Mouse (Mus musculus): ENCODE results near the gene Zdhhc21.

Gene Zdhhc21

GRCm38 (mm10) chr4:82859131-82860125 lies at the start of gene Zdhhc21:
Zdhhc21 (minus strand) TSS chr4:82859958.
- peak; percentile 80 for DNase-seq (ENCODE audit: low read depth)

DNA sequence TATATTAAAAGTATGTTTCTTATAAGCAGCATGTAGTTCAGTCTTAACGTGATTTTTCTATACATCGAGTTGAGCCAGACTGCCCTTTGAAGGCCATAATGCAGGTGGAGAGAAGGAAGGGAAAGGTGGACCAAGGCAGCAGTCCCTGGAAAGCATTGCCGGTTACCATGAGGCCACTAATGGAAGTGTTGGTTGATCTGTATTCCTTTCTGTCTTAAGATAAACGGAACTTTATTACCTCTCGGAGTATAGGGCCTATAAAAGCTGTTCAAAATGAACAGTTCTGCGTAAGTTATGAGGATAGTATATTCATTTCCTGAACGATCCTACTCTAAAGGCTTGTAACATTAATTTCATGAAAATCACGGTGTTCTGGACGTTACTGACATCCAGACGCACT lies 35.5 kb upstream of the Zdhhc21 start:
- no peak for DNase-seq (ENCODE audit: low read depth)

DNA sequence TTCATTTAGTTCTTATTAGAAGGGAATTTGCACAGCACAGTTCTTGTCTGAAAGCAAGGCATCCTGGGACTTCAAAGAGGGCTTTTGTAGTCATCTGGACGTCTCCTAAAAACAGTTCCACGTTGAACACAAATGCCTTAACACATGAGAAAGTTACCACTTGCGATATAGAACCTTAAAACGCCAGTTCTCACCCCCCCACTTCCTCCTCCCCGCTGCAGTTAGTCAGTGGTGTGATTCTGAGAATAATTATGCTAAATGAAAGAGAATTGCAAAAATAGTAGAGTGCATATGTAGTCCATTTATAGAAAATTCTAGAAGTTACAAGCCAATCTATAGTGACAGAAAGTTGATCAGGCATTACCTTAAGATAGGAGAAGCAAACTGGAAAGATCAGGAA lies 32.5 kb upstream of the Zdhhc21 start:
- no peak for DNase-seq (ENCODE audit: low read depth)

- DNase-seq (ENCODE audit: low read depth): no peak
These were observed 31.8 kb upstream of the Zdhhc21 start for GRCm38 (mm10) chr4:82891566-82891965.

DNA sequence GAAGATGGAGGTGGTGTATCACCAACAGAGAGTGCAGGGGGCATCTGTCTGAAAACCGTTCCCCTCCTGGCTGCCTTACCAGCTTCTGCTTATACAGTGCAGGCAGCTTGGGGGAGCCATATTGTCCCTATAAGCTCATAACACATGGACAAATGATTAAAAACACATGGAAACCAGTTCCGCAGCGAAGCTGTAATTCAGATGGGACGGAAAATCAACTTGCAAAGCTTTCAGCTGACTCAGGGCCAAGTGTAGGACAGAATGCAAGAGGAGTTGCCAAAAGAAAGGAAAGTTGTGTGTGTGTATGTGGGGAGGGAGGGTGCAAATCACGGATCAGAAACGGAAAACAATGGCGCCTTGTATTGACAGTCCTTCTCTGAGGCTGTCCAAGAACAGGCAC lies 31.3 kb upstream of the Zdhhc21 start:
- DNase-seq (ENCODE audit: low read depth): no peak

GRCm38 (mm10) chr4:82890585-82890984 lies 30.8 kb upstream of the Zdhhc21 start:
- no peak for DNase-seq (ENCODE audit: low read depth)

DNA sequence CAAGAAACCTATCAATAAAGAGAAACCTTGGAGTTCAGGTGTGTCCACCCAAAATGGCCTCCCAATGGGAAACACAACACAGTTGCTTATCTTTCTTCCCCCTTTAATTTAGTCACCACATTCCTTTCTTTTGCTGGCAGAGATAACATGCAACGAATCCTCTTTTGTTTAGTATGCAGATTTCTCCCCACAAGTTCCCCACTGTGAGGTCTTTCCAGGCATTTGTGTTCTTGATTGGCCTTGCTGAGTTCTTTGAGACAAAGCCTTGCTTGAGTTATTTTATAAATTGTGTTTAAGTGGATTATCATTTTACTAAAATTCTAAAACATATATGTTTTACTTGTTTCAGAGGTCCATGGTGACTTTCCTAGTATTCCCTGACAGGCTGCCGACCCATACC lies 26.4 kb upstream of the Zdhhc21 start:
- DNase-seq (ENCODE audit: low read depth): no peak

- DNase-seq (ENCODE audit: low read depth): no peak
These were observed 25.8 kb upstream of the Zdhhc21 start for GRCm38 (mm10) chr4:82885535-82885913.

DNA sequence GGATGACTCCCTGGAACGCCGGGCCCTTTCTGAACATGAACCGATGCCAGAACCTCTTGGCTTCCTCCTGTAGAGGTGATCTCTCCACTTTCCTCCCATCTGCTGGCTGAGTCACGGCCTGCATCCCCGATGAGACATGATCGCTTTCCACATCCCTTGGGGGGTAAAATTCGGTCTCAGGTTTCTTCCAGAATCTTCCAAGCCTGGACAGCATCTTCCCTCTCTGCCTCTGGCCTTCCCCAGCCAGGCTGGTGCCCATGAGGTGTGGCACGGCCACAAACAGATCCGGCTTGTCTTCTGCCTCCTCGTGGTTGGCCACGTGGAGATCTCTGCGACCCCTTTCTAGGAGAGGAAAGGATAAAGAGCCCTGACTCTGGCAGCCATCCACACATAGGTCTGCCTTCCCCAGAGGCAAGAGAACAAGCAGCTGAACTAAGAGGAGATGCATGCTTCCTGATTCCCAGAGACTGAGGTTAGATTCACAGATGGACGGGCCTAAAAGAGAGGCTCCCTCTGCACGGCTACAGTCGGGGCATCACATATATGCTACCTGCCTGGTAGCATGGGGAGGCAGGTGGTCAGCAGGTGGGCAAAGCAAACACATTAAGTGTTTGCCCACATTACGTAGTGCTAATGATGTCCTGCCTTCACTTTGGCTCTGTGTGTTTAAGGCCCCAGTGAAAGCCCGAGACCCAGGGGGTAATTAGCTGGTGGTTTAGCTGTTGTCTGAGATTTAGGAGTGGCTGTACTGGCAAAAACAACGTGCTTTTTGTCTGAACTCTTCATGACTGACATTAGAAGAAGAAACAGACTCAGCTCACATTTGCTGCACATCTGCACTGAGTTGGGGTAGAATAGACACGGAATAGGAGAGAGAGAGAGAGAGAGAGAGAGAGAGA lies 25.1 kb upstream of the Zdhhc21 start, which contains the start of gene Cer1:
TSS of gene Cer1 (minus strand) at position 513 of the 899 bp plus-strand sequence.
- no peak for DNase-seq (ENCODE audit: low read depth)

DNA sequence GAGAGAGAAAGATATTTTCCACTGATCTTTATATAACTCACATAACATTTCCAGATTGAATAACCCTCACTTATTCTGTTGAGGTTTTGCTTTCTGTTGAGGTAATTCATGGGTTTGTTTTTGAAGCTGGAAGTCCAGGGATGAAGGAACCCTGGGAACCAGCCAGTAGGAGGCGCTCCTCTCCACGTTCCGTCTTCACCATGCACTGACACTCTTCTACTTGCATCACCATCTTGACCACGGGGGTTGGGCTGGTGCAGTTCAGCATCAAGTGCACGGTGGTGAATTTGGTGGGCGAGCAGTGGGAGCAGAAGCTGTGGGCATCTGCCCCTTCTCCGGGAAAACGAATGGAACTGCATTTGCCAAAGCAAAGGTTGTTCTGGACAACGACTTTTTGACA lies 22.7 kb upstream of the Zdhhc21 start:
- DNase-seq (ENCODE audit: low read depth): peak; percentile 6

DNA sequence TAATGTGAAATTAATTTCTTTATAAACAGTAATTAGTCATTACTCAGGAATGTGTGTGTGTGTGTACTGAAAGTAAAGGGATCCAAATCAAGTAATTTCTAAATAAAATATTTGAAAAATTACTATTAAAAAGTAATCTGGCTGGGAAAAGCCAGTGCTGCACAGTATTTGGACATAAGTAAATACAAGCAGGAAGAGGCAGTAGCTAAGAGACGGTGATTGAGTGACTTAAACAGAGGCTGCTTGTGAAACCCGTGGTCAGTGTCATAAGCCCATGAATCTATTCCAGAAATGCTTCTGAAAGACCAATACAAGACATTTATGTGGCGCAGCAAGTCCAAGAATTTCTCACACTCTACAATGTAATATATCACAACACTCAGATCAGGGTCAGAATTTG lies 21.6 kb upstream of the Zdhhc21 start:
- no peak for DNase-seq (ENCODE audit: low read depth)

DNA sequence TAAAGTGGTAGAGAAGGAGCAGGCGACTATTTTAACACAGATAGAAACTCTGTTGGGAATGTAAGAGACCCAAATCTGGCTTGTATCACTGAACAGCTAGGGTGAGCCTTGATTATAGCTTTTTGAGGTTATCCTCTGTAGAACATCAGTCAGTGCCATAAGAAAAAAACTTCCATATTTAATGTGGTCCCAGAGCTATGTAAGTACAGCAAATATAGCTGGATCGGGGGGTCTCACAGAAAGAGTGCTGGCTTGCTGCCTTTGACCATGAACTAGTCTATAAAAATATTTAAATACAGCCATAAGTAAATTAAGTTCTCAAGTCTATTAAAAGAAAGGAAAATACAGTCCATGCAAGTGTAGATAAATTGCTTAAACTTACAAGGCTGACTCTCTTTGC lies 20.5 kb upstream of the Zdhhc21 start:
- DNase-seq (ENCODE audit: low read depth): no peak

GRCm38 (mm10) chr4:82879152-82879551 lies 19.4 kb upstream of the Zdhhc21 start:
- DNase-seq (ENCODE audit: low read depth): no peak

DNA sequence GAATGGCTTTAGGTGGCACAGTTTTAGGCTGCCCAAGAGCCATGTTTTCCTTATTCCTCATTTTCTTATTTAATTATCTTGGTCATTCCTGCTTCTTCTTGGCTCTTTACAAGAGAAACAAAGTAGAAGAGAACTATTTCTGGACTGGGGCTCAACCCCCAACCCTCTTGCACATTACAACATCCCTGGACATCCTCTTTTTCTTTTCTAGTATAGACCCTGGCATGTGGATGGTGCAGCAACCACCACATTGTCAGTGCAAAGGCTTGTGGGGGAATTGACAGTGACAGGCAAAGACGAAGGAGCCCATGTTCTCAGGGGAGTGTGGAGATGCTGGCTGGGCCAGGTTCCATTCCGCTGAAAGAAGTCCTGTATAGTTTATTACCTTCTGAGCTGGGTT lies 16.9 kb upstream of the Zdhhc21 start:
- no peak for DNase-seq (ENCODE audit: low read depth)

DNA sequence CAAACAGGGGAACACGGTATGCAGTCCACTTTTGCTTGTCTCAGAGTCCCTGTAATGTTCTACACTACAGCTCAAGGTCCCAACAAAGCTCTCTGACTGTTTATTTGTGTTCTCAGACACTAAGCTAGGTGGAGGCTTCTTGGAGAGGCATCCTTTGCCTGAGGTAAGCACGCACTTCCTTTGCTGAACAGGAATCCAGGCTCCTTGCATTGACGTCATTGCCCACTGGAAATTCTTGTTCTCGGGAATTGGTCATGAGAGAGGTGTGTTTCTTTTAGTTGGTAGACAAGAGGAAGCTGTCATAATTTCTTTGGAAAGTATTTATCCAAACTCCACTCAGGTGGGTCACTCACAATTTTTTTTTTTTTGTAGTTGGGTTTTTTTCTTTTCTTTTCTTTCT lies 15.8 kb upstream of the Zdhhc21 start:
- no peak for DNase-seq (ENCODE audit: low read depth)

DNA sequence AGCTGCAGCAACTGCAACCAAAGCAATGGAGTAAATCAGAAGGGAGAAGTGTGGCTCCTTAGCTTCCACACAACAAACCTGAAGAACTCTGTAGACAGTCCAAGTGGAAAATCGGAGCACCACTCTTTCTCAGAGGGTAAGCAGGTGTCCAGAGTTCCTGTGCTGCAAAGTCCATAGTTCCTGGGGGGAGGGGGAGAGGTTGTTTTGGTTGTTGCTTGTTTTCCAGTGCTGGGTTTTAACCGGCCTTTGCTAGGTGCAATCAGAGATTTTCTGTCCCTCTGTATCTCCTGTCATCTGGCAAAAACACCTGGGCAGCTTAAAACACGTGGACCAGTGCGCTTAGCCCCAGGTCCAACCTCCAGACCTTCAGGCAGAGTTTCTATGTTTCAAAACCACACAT lies 15.0 kb upstream of the Zdhhc21 start:
- DNase-seq (ENCODE audit: low read depth): no peak

- DNase-seq (ENCODE audit: low read depth): no peak
These were observed 12.8 kb upstream of the Zdhhc21 start for GRCm38 (mm10) chr4:82872548-82872947.

GRCm38 (mm10) chr4:82872121-82872520 lies 12.4 kb upstream of the Zdhhc21 start:
- no peak for DNase-seq (ENCODE audit: low read depth)

- DNase-seq (ENCODE audit: low read depth): no peak
These were observed 11.2 kb upstream of the Zdhhc21 start for GRCm38 (mm10) chr4:82870931-82871330.

DNA sequence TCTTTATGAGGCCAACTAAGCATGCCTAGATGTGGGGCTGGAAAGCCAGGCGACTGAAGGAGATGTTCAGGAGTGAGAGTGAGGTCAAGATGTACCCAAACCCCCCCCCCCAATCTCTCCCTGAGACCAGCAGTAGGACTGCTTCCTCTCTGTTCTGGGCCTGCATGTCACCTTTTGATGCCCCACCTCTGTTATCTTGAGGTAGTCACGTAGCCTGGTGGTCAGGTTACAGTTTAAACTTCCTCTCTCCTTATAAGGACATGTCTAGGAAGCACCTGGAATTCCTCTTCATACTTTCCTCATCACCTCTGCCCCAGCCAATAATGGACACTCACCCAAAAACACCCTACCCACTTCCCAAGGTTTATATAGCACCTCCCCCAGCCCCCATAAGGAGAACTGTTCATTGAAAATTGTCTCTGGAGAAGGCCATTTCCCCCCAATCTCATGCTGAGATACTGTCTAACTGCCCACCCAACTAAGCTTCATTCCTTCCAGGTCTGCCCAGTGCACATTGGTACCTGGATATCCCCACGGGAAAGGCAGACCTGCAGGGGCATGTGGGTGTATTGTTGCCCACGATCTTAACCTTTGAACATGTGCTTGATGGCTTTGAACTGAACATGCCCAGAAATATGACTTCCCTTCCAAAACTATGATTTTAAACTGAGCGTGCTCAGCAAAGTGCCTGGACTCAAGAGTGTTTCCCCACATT lies 8.1 kb upstream of the Zdhhc21 start:
- no peak for DNase-seq (ENCODE audit: low read depth)

- no peak for DNase-seq (ENCODE audit: low read depth)
These were observed 7.4 kb upstream of the Zdhhc21 start for GRCm38 (mm10) chr4:82867111-82867510.

All from induced T-regulatory cell, adult 2 months (primary cell).